Mouse (Mus musculus): ENCODE results near the gene Gm11555. TPM values are rescaled to one million over a fixed set of nuclear protein-coding genes. Genes with fewer than 3 reads are reported as not detected.
"Not testable (repeated sequence)": the region's sequence is repeated elsewhere in the genome, so short reads cannot be mapped to it uniquely, and the experiment has no call there.

Gene Gm11555
- polyA plus RNA-seq, 1 experiment = not detected

DNA sequence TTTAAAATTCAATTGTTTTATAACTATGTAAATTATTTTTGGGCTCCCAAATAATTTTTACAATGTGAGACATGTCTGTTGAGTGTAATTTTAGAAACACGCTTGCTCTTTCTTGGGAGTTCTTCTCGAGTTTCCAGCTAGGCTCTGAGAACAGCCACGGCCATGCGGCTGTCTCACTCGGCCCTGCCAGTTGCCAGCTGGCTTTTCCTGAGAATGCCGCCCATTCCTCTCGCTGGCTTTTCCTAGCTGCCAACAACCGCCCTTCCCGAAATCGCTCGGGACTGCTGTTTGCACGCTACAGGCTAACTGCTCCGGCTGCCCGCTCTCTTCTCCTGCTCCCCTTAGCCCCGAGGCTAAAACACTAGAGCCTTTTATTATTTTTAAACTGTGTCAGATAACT is 3.6 kb downstream of the Gm11555 start:
- H3K4me3 ChIP-seq (replicated peaks; ENCODE audit: control insufficient read depth, low read depth, low read length) = no peak overlapping the region
- no peak overlapping the region for H3K27ac ChIP-seq (ENCODE audit: control insufficient read depth, insufficient read depth, low read depth, low read length, poor library complexity)
- no peaks in the 10 kb centered on the region for H3K4me1 ChIP-seq (ENCODE audit: control insufficient read depth, insufficient read depth, low read length)
- TF ChIP-seq CTCF (IDR thresholded peaks at IDR 0.05; ENCODE audit: control insufficient read depth, insufficient read depth, low read length) (no peak), POLR2A (IDR thresholded peaks at IDR 0.05; ENCODE audit: borderline replicate concordance, control insufficient read depth, low read depth, low read length) (no peak)
- 83% methylated on average over 15 of the region's 15 CpGs for WGBS

GRCm38 (mm10) chr11:99644351-99644750 is 5.7 kb downstream of the Gm11555 start:
- TF ChIP-seq POLR2A (IDR thresholded peaks at IDR 0.05; ENCODE audit: borderline replicate concordance, control insufficient read depth, low read depth, low read length) = no peak
- Histone ChIP-seq H3K27ac (ENCODE audit: control insufficient read depth, insufficient read depth, low read depth, low read length, poor library complexity) (no peak overlapping the region), H3K4me3 (replicated peaks; ENCODE audit: control insufficient read depth, low read depth, low read length) (no peak overlapping the region), H3K4me1 (ENCODE audit: control insufficient read depth, insufficient read depth, low read length) (no peaks in the 10 kb centered on the region)
- WGBS = 65% methylated on average over 3 of the region's 3 CpGs

DNA sequence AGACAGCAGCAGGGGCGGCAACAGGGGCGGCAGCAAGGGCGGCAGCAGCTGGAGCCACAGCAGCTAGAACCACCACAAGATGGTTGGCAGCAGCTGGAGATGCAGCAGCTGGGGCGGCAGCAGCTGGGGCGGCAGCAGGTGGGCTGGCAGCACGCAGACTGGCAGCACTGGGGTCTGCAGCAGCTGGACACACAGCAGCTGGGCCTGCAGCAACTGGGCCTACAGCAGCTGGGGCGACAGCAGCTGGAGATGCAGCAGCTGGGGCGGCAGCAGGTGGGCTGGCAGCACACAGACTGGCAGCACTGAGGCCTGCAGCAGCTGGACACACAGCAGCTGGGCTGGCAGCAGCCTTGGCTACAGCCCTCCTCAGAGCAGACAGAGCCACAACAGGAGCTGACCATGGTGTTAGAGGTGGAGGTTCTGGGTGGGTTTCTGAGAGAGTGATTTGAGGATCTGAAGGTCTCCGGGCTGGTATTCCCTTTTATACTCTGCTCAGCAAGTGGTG is 6.3 kb downstream of the Gm11555 start, which contains the start of gene Krtap4-7:
Gene Krtap4-7, minus strand, starts transcription at position 455 of the 505 bp plus-strand sequence.
- H3K27ac ChIP-seq (ENCODE audit: control insufficient read depth, insufficient read depth, low read depth, low read length, poor library complexity); H3K4me1 ChIP-seq (ENCODE audit: control insufficient read depth, insufficient read depth, low read length); H3K4me3 ChIP-seq (replicated peaks; ENCODE audit: control insufficient read depth, low read depth, low read length): not testable (repeated sequence)
- 70% methylated on average over 9 of the region's 9 CpGs for WGBS

DNA sequence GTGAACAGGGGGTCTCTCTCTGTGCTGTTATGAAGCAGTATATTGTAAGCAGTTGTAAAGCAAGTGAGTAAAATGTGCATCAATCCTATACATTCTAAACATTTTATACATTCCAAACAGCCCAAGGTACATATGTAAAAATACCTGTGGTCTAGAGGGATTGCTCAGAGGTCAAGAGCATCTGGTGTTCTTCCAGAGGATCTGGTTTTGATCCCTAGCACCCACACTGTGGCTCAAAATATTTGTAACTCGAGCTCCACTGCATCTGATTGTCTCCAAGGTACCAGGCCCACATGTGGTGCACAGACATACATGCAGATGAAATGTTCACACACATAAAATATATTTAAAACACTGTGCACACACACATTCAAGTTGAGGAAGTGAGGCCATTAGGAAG is 9.1 kb downstream of the Gm11555 start:
- Histone ChIP-seq H3K4me1 (ENCODE audit: control insufficient read depth, insufficient read depth, low read length) (no peaks in the 10 kb centered on the region), H3K4me3 (replicated peaks; ENCODE audit: control insufficient read depth, low read depth, low read length) (no peak overlapping the region), H3K27ac (ENCODE audit: control insufficient read depth, insufficient read depth, low read depth, low read length, poor library complexity) (no peak overlapping the region)
- no peak for TF ChIP-seq POLR2A (IDR thresholded peaks at IDR 0.05; ENCODE audit: borderline replicate concordance, control insufficient read depth, low read depth, low read length)
- no peak for TF ChIP-seq CTCF (IDR thresholded peaks at IDR 0.05; ENCODE audit: control insufficient read depth, insufficient read depth, low read length)
- 21% methylated on average over 1 of the region's 1 CpGs for WGBS

DNA sequence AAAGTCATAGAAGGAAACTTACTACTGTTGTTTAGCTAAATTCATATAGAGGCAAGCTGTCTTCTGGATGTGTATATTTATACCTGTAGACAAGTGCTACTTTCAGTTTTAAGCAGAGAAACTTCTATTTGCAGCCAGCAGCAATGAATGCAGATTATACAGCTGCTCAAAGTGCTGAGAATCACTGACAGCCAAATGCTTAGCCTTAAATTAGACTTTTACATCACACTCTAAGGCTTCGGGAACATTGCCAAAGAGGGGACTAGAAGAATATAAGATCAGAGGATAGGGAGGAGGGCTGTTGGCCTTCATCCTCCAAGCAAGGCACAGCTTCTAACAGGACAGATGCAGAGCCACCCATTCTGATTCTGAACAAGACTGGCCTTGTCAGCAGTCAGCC is 12.9 kb downstream of the Gm11555 start:
- TF ChIP-seq POLR2A (IDR thresholded peaks at IDR 0.05; ENCODE audit: borderline replicate concordance, control insufficient read depth, low read depth, low read length) (no peak), CTCF (IDR thresholded peaks at IDR 0.05; ENCODE audit: control insufficient read depth, insufficient read depth, low read length) (no peak)
- no peak overlapping the region for H3K4me3 ChIP-seq (replicated peaks; ENCODE audit: control insufficient read depth, low read depth, low read length)
- no peaks in the 10 kb centered on the region for H3K4me1 ChIP-seq (ENCODE audit: control insufficient read depth, insufficient read depth, low read length)
- no peak overlapping the region for H3K27ac ChIP-seq (ENCODE audit: control insufficient read depth, insufficient read depth, low read depth, low read length, poor library complexity)
- 68% methylated on average over 1 of the region's 1 CpGs for WGBS

DNA sequence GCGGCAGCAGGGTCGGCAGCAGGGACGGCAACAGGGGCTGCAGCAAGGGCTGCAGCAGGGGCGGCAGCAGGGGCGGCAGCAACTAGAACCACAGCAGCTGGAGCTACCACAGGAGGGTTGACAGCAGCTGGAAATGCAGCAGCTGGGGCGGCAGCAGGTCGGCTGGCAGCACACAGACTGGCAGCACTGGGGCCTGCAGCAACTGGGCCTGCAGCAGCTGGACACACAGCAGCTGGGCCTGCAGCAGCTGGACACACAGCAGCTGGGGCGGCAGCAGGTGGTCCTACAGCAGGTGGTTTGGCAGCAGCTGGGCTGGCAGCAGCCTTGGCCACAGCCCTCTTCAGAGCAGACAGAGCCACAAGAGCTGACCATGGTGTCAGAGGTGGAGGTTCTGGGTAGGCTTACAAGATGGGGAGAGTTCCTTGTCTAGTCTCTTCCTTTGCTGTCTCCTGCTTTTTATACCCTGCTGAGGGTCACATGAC is 15.3 kb downstream of the Gm11555 start, which contains the start of gene Krtap4-2:
Gene Krtap4-2, minus strand, starts transcription at position 432 of the 482 bp plus-strand sequence.
- TF ChIP-seq CTCF (IDR thresholded peaks at IDR 0.05; ENCODE audit: control insufficient read depth, insufficient read depth, low read length) (no peak), POLR2A (IDR thresholded peaks at IDR 0.05; ENCODE audit: borderline replicate concordance, control insufficient read depth, low read depth, low read length) (no peak)
- WGBS = 52% methylated on average over 8 of the region's 8 CpGs
- Histone ChIP-seq H3K27ac (ENCODE audit: control insufficient read depth, insufficient read depth, low read depth, low read length, poor library complexity) (no peak within 1 kb of the TSS), H3K4me3 (replicated peaks; ENCODE audit: control insufficient read depth, low read depth, low read length) (no peak within 1 kb of the TSS), H3K4me1 (ENCODE audit: control insufficient read depth, insufficient read depth, low read length) (no peaks in the 10 kb centered on the region)

DNA sequence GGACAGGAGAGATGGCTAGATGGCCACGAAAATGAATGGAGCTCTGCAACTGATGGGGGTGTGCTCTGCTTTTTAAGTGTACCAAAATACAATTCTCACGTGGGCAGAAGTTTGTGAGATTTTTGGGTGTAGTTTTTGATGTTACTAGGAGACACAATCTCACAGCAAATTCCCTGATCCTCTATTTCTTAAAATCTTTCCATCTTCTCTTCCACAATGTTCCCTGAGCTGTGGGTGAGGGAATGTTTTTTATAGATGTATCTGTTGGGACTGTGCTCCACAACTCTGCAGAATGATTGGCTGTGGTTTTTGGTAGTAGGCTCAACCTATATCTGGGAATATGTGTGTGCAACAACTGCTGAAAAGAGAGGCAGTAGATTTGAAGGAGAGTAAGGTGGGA is 16.7 kb downstream of the Gm11555 start:
- Histone ChIP-seq H3K27ac (ENCODE audit: control insufficient read depth, insufficient read depth, low read depth, low read length, poor library complexity) (no peak overlapping the region), H3K4me3 (replicated peaks; ENCODE audit: control insufficient read depth, low read depth, low read length) (no peak overlapping the region), H3K4me1 (ENCODE audit: control insufficient read depth, insufficient read depth, low read length) (no peaks in the 10 kb centered on the region)
- TF ChIP-seq CTCF (IDR thresholded peaks at IDR 0.05; ENCODE audit: control insufficient read depth, insufficient read depth, low read length) = no peak
- no peak for TF ChIP-seq POLR2A (IDR thresholded peaks at IDR 0.05; ENCODE audit: borderline replicate concordance, control insufficient read depth, low read depth, low read length)
- WGBS = 40% methylated on average over 2 of the region's 2 CpGs

- 63% methylated on average over 3 of the region's 3 CpGs for WGBS
- TF ChIP-seq POLR2A (IDR thresholded peaks at IDR 0.05; ENCODE audit: borderline replicate concordance, control insufficient read depth, low read depth, low read length) (no peak), CTCF (IDR thresholded peaks at IDR 0.05; ENCODE audit: control insufficient read depth, insufficient read depth, low read length) (no peak)
- Histone ChIP-seq H3K4me3 (replicated peaks; ENCODE audit: control insufficient read depth, low read depth, low read length) (no peak overlapping the region), H3K27ac (ENCODE audit: control insufficient read depth, insufficient read depth, low read depth, low read length, poor library complexity) (no peak overlapping the region), H3K4me1 (ENCODE audit: control insufficient read depth, insufficient read depth, low read length) (no peaks in the 10 kb centered on the region)
These were observed 19.1 kb downstream of the Gm11555 start for GRCm38 (mm10) chr11:99630890-99631289.

DNA sequence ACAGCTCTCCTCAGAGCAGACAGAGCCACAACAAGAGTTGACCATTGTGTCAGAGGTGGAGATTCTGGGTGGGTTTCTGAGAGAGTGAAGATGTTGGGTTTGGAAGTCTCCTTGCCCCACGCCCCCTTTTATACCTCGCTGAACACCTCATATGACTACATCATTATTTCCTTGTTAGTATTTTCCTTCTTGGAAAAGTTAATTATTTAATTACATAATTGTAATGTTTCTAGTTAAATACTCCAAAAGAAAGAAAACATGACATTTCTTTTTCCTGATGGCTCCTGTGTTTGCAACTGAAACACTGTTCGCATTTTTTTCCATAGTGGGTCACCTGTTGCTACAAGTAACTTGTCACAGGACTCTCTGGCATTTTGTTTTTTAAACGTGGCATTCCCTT is 21.9 kb downstream of the Gm11555 start, which contains the start of gene Krtap4-1:
Gene Krtap4-1, minus strand, starts transcription at position 101 of the 400 bp plus-strand sequence.
- 81% methylated on average over 4 of the region's 4 CpGs for WGBS
- TF ChIP-seq CTCF (IDR thresholded peaks at IDR 0.05; ENCODE audit: control insufficient read depth, insufficient read depth, low read length) (no peak), POLR2A (IDR thresholded peaks at IDR 0.05; ENCODE audit: borderline replicate concordance, control insufficient read depth, low read depth, low read length) (no peak)
- H3K4me3 ChIP-seq (replicated peaks; ENCODE audit: control insufficient read depth, low read depth, low read length) = no peak within 1 kb of the TSS
- H3K27ac ChIP-seq (ENCODE audit: control insufficient read depth, insufficient read depth, low read depth, low read length, poor library complexity) = no peak within 1 kb of the TSS
- H3K4me1 ChIP-seq (ENCODE audit: control insufficient read depth, insufficient read depth, low read length) = no peaks in the 10 kb centered on the region

All from bone marrow, adult 2 months (tissue).